Mouse (Mus musculus) hindbrain, embryonic 11.5 days (tissue): ENCODE data around the gene Egfem1. TPM values are rescaled to one million over a fixed set of nuclear protein-coding genes. Genes with fewer than 3 reads are reported as not detected.

Source experiments
- ATAC-seq: fragments of 200-750 bp; cut with Nextera tagmentation; 2 replicates; pipeline ENCODE4 v1.8.0; 2017; ENCODE audit warnings: mild to moderate bottlenecking, moderate TSS enrichment, moderate library complexity; ENCODE audit not compliant: low FRiP score
- DNase-seq: peaks from one replicate; pipeline ENCODE4 v3.0.0-alpha.2; 2015; ENCODE audit warnings: low spot score
- H3K27ac ChIP-seq: fragments of 300-500 bp; sonication (generic); 2 replicates; pipeline ENCODE4 v1.5.1; 2014; ENCODE audit warnings: mild to moderate bottlenecking, low read depth, low read length
- H3K27me3 ChIP-seq: fragments of 300-500 bp; sonication (generic); 2 replicates; pipeline ENCODE4 v1.6.1; 2014; ENCODE audit warnings: mild to moderate bottlenecking, low read length, moderate library complexity, mixed read lengths; ENCODE audit not compliant: control insufficient read depth, insufficient read depth
- H3K36me3 ChIP-seq: fragments of 300-500 bp; sonication (generic); 2 replicates; pipeline ENCODE4 v1.6.1; 2014; ENCODE audit warnings: mild to moderate bottlenecking, low read length, moderate library complexity, mixed read lengths; ENCODE audit not compliant: control insufficient read depth, insufficient read depth
- H3K4me1 ChIP-seq: fragments of 300-500 bp; sonication (generic); replicated peaks from 2 replicates; pipeline ENCODE4 v1.6.1; 2014; ENCODE audit warnings: low read length, mixed read lengths; ENCODE audit not compliant: control insufficient read depth, insufficient read depth
- H3K4me2 ChIP-seq: fragments of 300-500 bp; sonication (generic); replicated peaks from 2 replicates; pipeline ENCODE4 v1.6.1; 2014; ENCODE audit warnings: mild to moderate bottlenecking, low read depth, low read length
- H3K4me3 ChIP-seq: fragments of 300-500 bp; sonication (generic); 2 replicates; pipeline ENCODE4 v1.5.1; 2014; ENCODE audit warnings: low read depth, low read length
- H3K9ac ChIP-seq: fragments of 300-500 bp; sonication (generic); 2 replicates; pipeline ENCODE4 v1.6.1; 2014; ENCODE audit warnings: low read depth, low read length
- H3K9me3 ChIP-seq: fragments of 300-500 bp; sonication (generic); 2 replicates; pipeline ENCODE4 v1.6.1; 2016; ENCODE audit warnings: low read length; ENCODE audit not compliant: control insufficient read depth
- WGBS: fragments of 180-500 bp; shearing (Covaris S2); extraction: QIAGEN DNeasy Blood & Tissue Kit; methylation state at CpG from one replicate; pipeline ENCODE4 v1.1.7; 2014; 5-methylcytosine and 5-hydroxymethylcytosine counted together
- polyA plus RNA-seq: library from polyadenylated mRNA; unstranded; fragments of >200 nt; fragmentation: Nextera tagmentation; extraction: Ambion mirVana; gene quantifications from 2 replicates; pipeline ENCODE4 v1.2.1, GENCODE M21; 2014

Egfem1 gene
- polyA plus RNA-seq, 1 experiment from 2014 or later = 3.6 TPM

DNA sequence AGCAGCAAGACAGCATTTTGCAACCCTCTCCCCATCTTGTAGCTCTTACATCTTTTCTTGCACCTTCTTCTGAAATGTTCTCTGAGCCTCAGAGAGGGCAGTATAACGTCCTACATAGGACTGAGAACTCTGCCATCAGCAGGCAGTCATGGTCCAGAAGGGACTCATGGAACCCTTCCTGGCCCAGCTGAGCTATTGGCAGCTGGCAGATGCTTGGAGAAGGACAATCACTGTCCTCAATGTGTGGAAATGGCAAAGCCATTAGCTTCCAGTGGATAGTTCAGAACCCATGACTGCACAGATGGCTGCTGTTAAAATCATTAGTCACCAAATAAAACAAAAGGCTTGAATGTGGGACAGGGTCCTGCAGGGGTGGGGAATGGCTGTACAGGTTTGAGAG lies 35.6 kb downstream of the Egfem1 start:
- no peak overlapping the region for H3K4me3 ChIP-seq
- ATAC-seq = no peak

DNA sequence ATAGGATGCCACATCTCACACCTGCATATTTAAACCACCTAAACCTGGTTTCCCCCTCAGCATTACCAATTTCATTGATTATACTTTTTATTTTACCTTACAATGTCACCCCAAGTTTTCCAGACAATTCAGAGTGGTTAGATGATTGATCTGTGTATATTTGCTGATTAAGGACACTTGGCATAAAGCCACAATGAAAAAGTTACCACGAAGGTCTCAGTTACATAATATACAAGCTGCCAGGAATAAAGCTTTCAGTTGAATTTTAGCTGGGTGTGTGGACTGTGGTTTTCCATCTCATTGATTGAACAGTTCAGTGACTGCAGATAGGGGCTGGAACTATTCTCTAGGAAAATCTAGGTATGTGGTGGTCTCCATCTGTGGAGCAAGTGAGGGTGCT lies 40.7 kb downstream of the Egfem1 start:
- 74% methylated on average over 1 of the region's 1 CpGs for WGBS
- no peaks in the 10 kb centered on the region for H3K36me3 ChIP-seq
- ATAC-seq = no peak
- H3K27ac ChIP-seq = no peak overlapping the region
- H3K4me2 ChIP-seq = no peak overlapping the region
- no peak overlapping the region for H3K4me3 ChIP-seq
- no peak for DNase-seq
- no peaks in the 10 kb centered on the region for H3K27me3 ChIP-seq
- no peaks in the 10 kb centered on the region for H3K4me1 ChIP-seq
- H3K9me3 ChIP-seq = no peaks in the 10 kb centered on the region
- no peak overlapping the region for H3K9ac ChIP-seq

More for the DNA sequence above, 35.6 kb downstream of the Egfem1 start:
- Histone ChIP-seq H3K27me3 (no peaks in the 10 kb centered on the region), H3K27ac (no peak overlapping the region), H3K36me3 (no peaks in the 10 kb centered on the region), H3K4me2 (no peak overlapping the region), H3K4me1 (no peaks in the 10 kb centered on the region), H3K9me3 (no peaks in the 10 kb centered on the region), H3K9ac (no peak overlapping the region)
- DNase-seq = no peak
- WGBS = 61% methylated on average over 1 of the region's 1 CpGs

DNA sequence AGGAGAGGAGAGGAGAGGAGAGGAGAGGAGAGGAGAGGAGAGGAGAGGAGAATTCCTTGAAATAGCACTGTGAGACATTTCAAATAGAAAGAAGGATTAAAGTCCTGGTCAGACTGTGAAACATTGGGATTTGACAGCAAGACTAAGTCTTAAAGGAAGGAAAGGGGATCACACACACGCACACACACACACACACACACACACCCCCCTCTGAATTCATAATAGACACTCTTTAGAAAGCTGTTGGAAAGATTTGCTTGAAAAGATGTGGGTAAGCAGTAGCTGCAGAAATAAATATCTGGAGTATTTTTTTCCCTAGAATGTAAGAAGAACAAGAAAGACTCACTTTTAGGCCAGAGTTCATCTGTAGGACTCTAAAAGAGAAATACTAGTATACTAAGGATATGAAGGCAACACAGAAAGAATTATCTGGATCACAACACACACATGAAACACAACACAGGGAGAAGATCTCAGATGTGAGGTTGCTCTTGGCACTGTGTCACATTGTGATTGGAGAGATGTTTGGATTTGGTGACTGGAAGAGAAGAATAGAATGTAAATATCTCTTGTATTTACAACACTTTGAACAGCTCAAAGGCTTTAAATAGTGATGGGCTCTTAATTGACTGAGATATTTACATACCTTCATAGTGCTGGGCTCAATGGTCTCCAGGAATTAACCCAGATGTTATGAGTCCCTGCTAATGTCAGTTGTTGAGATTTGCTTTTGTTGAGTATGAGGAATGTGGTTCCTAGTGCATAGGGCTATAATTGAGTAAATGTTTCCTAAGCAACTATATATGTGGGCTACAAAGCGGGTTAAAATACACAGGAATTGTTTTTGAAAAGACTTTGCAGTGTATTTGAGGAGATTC lies 50.5 kb downstream of the Egfem1 start:
- DNase-seq (no peak), ATAC-seq (no peak)
- H3K27me3 ChIP-seq = no peaks in the 10 kb centered on the region
- WGBS = 81% methylated on average over 2 of the region's 2 CpGs
- peaks cover 3% of the 10 kb centered on the region; the same call in 1 of the 2 replicates for H3K4me1 ChIP-seq
- no peaks in the 10 kb centered on the region for H3K9me3 ChIP-seq
- no peak overlapping the region for H3K4me3 ChIP-seq
- H3K27ac ChIP-seq = no peak overlapping the region
- no peak overlapping the region for H3K9ac ChIP-seq
- no peaks in the 10 kb centered on the region for H3K36me3 ChIP-seq
- no peak overlapping the region for H3K4me2 ChIP-seq

DNA sequence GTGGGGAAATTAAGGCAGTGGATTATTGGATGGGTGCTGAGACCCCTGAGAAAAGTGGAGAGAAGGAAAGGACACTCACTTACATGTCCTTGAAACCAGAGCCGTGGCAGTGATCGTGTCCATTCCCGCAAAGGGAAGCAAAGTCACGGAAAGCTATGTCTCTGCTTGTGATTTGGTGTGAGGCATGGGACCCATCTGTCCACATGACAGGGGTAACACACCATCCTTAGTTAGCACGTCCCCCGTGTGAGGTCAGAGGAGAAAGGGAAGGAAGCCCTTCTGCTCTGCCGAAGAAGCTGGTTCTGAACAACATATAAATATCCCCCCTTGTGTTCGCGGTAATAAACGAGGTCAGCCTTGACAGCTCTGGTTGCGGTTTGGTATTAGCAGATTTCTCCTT lies 52.7 kb downstream of the Egfem1 start:
- DNase-seq (peak; percentile 13), ATAC-seq (no peak; the same call in 1 of the 2 replicates)
- H3K27ac ChIP-seq = no peak overlapping the region
- no peak overlapping the region for H3K4me3 ChIP-seq
- H3K9me3 ChIP-seq = no peaks in the 10 kb centered on the region
- no peaks in the 10 kb centered on the region for H3K27me3 ChIP-seq
- no peak overlapping the region for H3K9ac ChIP-seq
- peaks cover 7% of the 10 kb centered on the region for H3K4me1 ChIP-seq
- WGBS = 48% methylated on average over 11 of the region's 11 CpGs
- H3K4me2 ChIP-seq = no peak overlapping the region
- H3K36me3 ChIP-seq = no peaks in the 10 kb centered on the region

DNA sequence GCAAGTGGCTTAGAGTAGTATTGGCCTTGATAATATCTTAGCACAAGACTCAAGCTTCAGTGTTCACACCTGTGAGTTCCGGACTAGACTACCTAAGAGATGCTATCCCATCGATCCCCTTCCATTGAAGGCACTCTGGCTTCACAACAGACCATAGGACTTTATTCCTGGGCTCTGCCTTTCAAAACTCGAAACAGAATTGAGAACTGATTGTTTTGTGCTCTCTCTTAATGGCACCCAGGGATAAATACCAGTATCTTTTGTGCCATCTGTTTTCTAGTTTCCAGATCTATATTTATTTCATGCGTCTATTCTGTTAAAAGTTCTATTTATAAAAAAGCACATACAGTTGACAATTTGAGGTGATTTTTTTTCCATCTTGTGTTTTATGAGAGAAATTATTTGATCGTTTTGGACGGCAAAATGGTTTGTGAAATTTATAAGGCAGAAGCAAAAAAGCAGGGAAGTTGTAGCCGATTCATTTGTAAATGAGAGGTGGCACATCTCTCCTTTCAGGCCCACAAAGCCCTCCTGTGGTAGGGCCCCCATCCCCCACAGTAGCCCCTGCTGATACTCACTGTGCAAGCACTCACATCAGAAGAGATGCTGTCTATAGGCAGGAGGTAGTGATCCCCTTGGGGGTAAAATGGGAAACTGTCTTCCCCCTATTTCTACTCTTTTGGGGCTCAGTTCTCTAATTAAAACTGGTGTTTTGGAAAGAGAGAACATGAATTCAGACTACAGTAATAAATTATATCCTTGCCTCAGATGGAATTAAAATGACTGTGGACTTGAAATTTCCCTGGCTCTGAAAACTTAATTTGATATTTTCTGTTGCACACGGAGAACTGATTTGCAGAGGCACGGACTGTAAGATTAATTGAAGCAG lies 53.6 kb downstream of the Egfem1 start:
- peak overlapping the region; percentile 13; the same call in 1 of the 2 replicates for H3K27ac ChIP-seq
- no peak overlapping the region for H3K4me3 ChIP-seq
- WGBS = 17% methylated on average over 9 of the region's 9 CpGs

DNA sequence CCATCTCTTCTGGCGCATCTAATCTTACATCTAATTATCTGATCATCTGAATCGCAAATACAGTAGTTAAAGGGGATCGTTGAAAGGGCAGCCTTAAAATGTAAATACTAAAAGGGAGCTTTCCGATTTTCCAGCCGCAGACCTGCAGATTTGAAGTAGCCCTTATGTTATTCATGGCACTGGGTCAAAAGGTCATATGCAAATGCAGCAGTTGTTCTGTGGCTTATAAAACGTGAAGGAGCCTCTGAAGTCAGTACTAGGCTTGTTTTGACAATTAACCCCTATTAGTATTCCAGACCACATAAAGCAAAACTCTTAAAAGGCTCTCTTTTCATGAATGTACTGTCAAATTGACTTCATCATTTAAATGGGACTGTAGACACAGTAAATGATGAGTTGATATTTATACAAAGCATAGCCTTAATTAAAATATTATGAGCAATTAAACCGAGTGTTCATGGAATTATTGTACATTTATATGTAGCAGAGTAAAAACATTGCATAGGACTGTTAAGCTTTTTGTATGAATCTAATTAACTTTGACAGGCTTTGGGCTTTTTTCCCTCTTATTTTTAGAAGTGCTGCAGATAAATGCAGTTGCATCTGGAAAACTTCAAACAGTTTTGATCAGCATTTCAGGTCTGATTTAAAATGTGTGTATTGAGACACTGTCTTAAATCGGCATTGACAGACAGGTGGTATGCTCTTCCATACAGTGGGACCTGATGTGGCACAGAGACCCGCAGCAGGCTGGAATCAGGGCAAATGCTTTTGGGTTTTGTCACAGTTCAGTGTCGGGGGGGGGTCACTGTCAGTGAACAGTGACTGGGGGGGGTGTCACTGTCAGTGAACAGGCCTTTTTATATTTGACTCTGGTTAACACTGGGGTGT lies 54.5 kb downstream of the Egfem1 start:
- Histone ChIP-seq H3K27ac (peak overlapping the region; percentile 13; the same call in 1 of the 2 replicates), H3K4me2 (no peak overlapping the region; the same call in 1 of the 2 replicates), H3K36me3 (no peaks in the 10 kb centered on the region), H3K9ac (no peak overlapping the region), H3K4me3 (no peak overlapping the region), H3K9me3 (no peaks in the 10 kb centered on the region), H3K27me3 (no peaks in the 10 kb centered on the region), H3K4me1 (peaks cover 7% of the 10 kb centered on the region)
- ATAC-seq (peak; percentile 85), DNase-seq (peak; percentile 58)
- WGBS = 16% methylated on average over 10 of the region's 10 CpGs

More for the DNA sequence above, 53.6 kb downstream of the Egfem1 start:
- Histone ChIP-seq H3K36me3 (no peaks in the 10 kb centered on the region), H3K9ac (no peak overlapping the region), H3K4me2 (no peak overlapping the region), H3K9me3 (no peaks in the 10 kb centered on the region), H3K4me1 (peaks cover 7% of the 10 kb centered on the region), H3K27me3 (no peaks in the 10 kb centered on the region)
- DNase-seq (peak; percentile 50), ATAC-seq (peak; percentile 81)

DNA sequence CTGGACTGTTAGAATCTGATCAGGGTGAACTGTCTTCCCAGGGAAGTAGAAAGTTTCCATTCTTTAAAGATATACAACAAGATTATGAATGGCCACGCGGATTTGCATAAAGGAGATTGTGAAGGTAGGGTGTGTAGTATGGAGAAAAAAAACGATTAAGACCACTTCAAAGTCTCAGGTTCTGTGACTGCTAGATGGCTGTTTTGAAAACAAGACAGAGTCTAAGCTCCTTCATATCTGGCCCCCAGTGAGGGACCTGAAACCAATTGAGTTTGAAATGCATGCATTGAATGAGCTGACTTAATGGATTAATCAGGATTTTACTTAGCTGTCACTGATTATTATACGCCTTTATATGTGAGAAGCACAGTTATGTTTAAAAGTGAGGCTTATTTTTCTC lies 86.6 kb downstream of the Egfem1 start:
- WGBS = 88% methylated on average over 4 of the region's 4 CpGs
- Histone ChIP-seq H3K4me2 (no peak overlapping the region), H3K9ac (no peak overlapping the region), H3K4me1 (no peaks in the 10 kb centered on the region), H3K36me3 (no peaks in the 10 kb centered on the region), H3K27me3 (no peaks in the 10 kb centered on the region), H3K9me3 (no peaks in the 10 kb centered on the region), H3K27ac (no peak overlapping the region), H3K4me3 (no peak overlapping the region)
- no peak for ATAC-seq
- no peak for DNase-seq

DNA sequence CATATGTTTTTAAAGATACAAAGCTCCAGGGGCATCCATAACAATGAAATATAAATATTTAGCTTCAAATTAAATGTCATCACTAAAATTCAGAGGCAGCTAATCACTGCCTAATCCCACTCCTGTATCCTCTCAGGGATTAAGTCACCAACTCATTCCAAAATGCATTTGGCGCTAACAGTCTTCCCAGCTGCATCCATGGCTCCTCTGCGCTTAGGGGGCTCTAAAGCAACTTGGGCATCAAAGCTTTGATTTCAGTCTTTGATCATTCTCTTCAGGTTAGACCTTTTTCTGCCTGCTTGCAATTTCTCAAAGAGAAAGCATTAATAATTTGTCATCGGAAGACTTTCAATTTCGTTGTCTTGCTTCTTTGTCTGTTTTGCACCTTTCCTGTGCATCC lies 87.2 kb downstream of the Egfem1 start:
- 74% methylated on average over 4 of the region's 4 CpGs for WGBS
- no peak for ATAC-seq

More for the DNA sequence above, 87.2 kb downstream of the Egfem1 start:
- DNase-seq = no peak
- no peaks in the 10 kb centered on the region for H3K27me3 ChIP-seq
- H3K9me3 ChIP-seq = no peaks in the 10 kb centered on the region
- H3K4me2 ChIP-seq = no peak overlapping the region
- H3K9ac ChIP-seq = no peak overlapping the region
- no peaks in the 10 kb centered on the region for H3K4me1 ChIP-seq
- no peak overlapping the region for H3K4me3 ChIP-seq
- H3K27ac ChIP-seq = no peak overlapping the region
- H3K36me3 ChIP-seq = no peaks in the 10 kb centered on the region
